Mouse (Mus musculus) heart, adult 2 months (tissue): ENCODE results near the gene Rtn3. TPM values are rescaled to one million over a fixed set of nuclear protein-coding genes. Genes with fewer than 3 reads are reported as not detected.
A peak's percentile ranks its signal among the peaks of the same experiment; 100 is the strongest.
"Not testable (repeated sequence)": the region's sequence is repeated elsewhere in the genome, so short reads cannot be mapped to it uniquely, and the experiment has no call there.

Source experiments
- DNase-seq, 2 experiments: peaks; one replicate each; pipeline ENCODE4 v3.0.0; 2021
- H3K27ac ChIP-seq: fragments of 200-600 bp; 2 replicates; pipeline ENCODE4 v1.8.1; 2022
- H3K27me3 ChIP-seq: fragments of 200-500 bp; 2 replicates; pipeline ENCODE4 v1.6.1; 2012; ENCODE audit warnings: mild to moderate bottlenecking, low read length, inconsistent platforms, mixed read lengths; ENCODE audit not compliant: control insufficient read depth, insufficient read depth
- H3K36me3 ChIP-seq: fragments of 200-500 bp; 2 replicates; pipeline ENCODE4 v1.6.1; 2012; ENCODE audit warnings: low read length, inconsistent platforms; ENCODE audit not compliant: control insufficient read depth, insufficient read depth
- H3K4me1 ChIP-seq: fragments of 200-500 bp; 2 replicates; pipeline ENCODE4 v1.6.1; 2011; ENCODE audit warnings: low read length; ENCODE audit not compliant: control insufficient read depth, insufficient read depth
- H3K4me3 ChIP-seq: fragments of 200-600 bp; 2 replicates; pipeline ENCODE4 v1.8.1; 2022
- H3K79me2 ChIP-seq: fragments of 200-500 bp; replicated peaks from 2 replicates; pipeline ENCODE4 v1.6.1; 2012; ENCODE audit warnings: mild to moderate bottlenecking, inconsistent platforms, low read length, moderate library complexity, mixed read lengths; ENCODE audit not compliant: control insufficient read depth, insufficient read depth
- H3K9ac ChIP-seq: fragments of 200-500 bp; 2 replicates; pipeline ENCODE4 v1.6.1; 2012; ENCODE audit warnings: low read depth, mild to moderate bottlenecking, control low read depth, inconsistent platforms, low read length, mixed read lengths
- CTCF ChIP-seq: fragments of 200-600 bp; IDR thresholded peaks from 2 replicates; pipeline ENCODE4 v1.8.1; 2022; ENCODE audit warnings: antibody characterized with exemption, mild to moderate bottlenecking, moderate library complexity
- EP300 ChIP-seq: fragments of 200-500 bp; IDR thresholded peaks from 2 replicates; pipeline ENCODE4 v1.6.1; 2011; ENCODE audit warnings: low read depth, low read length, control low read depth; ENCODE audit not compliant: insufficient read depth
- POLR2A ChIP-seq: fragments of 200-500 bp; IDR thresholded peaks from 2 replicates; pipeline ENCODE4 v1.6.1; 2011; ENCODE audit warnings: mild to moderate bottlenecking, low read depth, low read length, control low read depth; ENCODE audit not compliant: insufficient read depth
- WGBS: fragments of 180-500 bp; shearing (Covaris S2); methylation state at CpG from one replicate; pipeline ENCODE4 v1.1.7; 2018; 5-methylcytosine and 5-hydroxymethylcytosine counted together
- intact Hi-C: fragments of 180-260 bp; cut with DNase I; formaldehyde crosslinking; loops from one replicate; pipeline ENCODE4 v1.15.1; 2025
- polyA plus RNA-seq: library from polyadenylated mRNA; depleted of rRNA; stranded (reverse); fragments of >200 nt; gene quantifications from 2 replicates; pipeline ENCODE4 v1.2.3, GENCODE M21; 2012
- total RNA-seq, 2 experiments: library from RNA; stranded (reverse); gene quantifications; 2 replicates each; pipeline ENCODE4 v1.2.3; 2021

The Rtn3 gene
- total and polyA plus RNA-seq, 3 experiments = 58.2 to 75.4 (median 71.8) TPM

DNA sequence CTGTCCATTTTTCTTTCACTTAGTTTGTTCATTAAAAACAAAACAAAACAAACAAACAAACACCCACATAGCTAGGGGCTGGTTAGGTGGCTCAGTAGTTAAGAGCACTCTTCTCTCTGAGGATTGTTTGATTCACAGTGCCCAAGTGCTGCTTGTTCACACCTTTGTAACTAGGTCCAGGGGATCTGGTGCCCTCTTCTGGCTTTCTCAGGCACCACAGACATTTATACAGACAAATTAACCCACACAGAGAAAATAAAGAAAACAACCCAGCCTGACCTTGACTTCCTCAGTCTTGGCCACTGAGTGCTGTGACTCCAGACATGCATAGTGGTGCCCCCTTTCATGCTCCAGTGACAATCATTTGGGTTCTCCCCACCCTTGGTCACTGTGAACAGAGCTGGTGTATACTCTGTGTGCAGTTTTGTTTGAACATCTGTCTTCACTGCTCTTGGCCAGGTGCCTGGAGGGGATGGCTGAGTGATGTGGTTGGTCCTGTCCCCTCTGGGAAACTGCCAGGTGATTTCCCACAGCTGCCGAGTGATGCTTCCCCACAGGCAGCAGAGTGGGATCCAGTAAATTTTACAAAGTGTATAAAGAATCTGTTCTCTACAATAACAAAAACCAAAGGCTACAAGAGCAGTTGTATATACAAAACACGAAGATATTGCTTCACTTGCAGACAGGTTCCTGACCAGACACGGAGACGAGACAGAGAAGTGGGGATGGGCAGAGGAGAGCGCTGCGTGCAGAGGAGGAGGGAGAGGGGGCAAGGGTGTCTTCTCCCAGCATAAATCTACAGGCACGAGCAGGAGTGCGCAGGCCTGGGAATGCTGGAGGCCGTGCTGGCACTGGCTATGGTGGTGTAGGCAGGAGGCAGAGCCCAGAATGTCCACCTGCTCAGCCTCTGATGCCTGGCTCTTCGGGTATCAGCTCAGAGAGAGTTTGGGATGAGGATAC lies 85.9 kb downstream of the Rtn3 start:
- TF ChIP-seq CTCF = peak; percentile 67
- H3K79me2 ChIP-seq, DNase-seq, intact Hi-C loops, H3K27ac ChIP-seq, H3K36me3 ChIP-seq, H3K4me1 ChIP-seq, H3K9ac ChIP-seq, H3K27me3 ChIP-seq, H3K4me3 ChIP-seq: not testable (repeated sequence)
- WGBS = 79% methylated on average over 10 of the region's 10 CpGs

DNA sequence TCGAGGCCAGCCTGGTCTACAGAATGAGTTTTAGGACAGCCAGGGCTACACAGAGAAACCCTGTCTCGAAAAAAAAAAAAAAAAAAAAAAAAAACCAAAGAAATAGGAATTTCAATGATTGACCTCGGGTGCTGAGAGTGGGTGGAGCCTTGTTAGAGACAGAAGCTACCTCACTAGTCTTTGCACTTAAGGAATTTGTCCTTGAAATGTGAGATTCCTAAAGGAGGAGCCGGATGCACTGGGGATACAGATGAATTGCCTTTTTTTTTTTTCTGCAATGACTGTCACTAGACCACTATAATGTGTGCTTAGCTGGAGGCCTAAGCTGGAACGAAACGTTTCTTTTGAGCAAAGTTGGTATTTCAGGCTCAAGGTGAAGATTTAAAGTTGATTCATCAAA lies 94.6 kb downstream of the Rtn3 start:
- H3K36me3 ChIP-seq = no peaks in the 10 kb centered on the region

DNA sequence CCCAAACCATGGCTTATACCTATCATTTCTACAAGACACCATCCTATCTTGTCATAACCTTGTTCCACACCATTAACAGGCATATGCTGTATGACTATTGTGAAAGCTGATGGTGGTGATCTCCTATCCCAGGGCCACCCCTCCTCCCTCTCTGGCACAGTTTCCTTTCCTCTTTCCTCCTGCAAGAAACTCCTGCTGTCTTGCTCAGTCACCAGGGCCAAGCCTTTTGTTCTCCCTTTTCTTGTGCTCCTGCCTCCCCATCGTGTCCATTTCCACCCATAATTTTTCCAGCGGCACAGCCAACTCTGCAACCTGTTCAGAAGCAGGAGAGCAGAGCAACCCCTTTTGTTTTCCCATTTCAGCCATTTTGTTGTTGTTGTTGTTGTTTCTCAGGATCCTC lies 97.0 kb downstream of the Rtn3 start:
- DNase-seq = no peak
- no peaks in the 10 kb centered on the region for H3K27me3 ChIP-seq
- H3K27ac ChIP-seq = no peak overlapping the region
- H3K36me3 ChIP-seq = no peaks in the 10 kb centered on the region; the same call in 1 of the 2 replicates
- peaks cover 4% of the 10 kb centered on the region; the same call in 1 of the 2 replicates for H3K79me2 ChIP-seq
- H3K9ac ChIP-seq = no peak overlapping the region
- intact Hi-C loops = no loop called here
- WGBS = 44% methylated on average over 2 of the region's 2 CpGs
- peaks cover 3% of the 10 kb centered on the region; the same call in 1 of the 2 replicates for H3K4me1 ChIP-seq
- no peak overlapping the region for H3K4me3 ChIP-seq
- TF ChIP-seq POLR2A (no peak), EP300 (no peak), CTCF (no peak)

More for the DNA sequence above, 94.6 kb downstream of the Rtn3 start:
- H3K27ac ChIP-seq = no peak overlapping the region
- 85% methylated on average over 6 of the region's 6 CpGs for WGBS
- H3K9ac ChIP-seq = no peak overlapping the region
- no peak overlapping the region for H3K4me3 ChIP-seq
- no peak for TF ChIP-seq EP300
- TF ChIP-seq POLR2A = no peak
- TF ChIP-seq CTCF = no peak
- no peaks in the 10 kb centered on the region for H3K27me3 ChIP-seq
- no peaks in the 10 kb centered on the region for H3K79me2 ChIP-seq
- DNase-seq = no peak
- H3K4me1 ChIP-seq = peaks cover under 1% of the 10 kb centered on the region; the same call in 1 of the 2 replicates
- intact Hi-C loops = no loop called here

DNA sequence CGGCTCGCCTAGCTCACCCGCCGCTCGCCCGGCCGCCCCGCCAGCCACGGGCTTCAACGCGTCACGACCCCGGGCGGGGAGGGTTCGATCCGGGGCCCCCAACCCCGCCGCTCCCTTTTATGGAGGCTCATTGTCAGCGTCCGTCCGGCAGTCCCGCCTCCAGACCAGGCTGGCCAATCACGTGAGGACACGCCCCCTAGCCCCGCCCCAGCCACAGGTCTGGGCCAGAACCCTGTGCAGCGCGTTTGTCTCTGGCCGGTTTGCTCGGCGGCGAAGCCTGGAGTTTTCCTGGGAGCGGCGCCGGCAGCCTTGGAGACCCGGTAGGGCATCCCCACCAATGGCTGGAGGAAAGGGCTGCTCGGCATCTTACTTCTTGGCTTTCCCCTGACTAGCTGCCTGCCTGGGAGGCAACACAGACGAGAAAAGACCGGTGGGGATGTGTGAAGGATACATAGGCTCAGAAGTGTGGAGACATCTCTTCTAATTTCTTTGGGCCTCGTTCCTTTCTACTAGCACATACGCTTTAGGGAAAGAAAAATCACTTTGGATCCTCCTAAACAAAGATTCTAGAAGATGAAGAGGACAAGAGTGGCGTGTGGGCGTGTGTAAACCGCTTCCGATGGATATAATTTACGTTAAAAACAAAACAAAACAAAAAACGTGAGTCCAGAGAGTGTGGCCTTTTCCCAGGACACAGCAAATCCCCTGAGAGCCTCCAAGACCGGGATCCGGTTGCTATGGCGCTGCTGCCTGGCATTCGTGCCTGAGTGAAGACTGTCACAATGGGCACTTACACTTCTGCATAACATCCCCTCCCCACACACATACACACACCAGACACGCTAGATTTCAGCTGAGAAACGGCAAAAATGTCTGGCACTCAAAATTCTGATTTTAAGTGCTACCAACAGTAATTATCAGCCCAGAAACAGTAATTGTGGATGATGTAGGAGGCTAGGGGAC lies 99.9 kb downstream of the Rtn3 start, which contains the start of gene Spindoc:
TSS of gene Spindoc (minus strand) at position 92 of the 963 bp plus-strand sequence.
- H3K27ac ChIP-seq = peak within 1 kb of the TSS; percentile 96
- no peaks in the 10 kb centered on the region for H3K27me3 ChIP-seq
- DNase-seq = peak; percentile 98 to 100
- 1% methylated on average over 52 of the region's 52 CpGs for WGBS
- peak within 1 kb of the TSS; percentile 99 for H3K4me3 ChIP-seq
- TF ChIP-seq POLR2A = peak; percentile 85
- no peak for TF ChIP-seq EP300
- peak within 1 kb of the TSS; percentile 93 for H3K9ac ChIP-seq
- H3K36me3 ChIP-seq = no peaks in the 10 kb centered on the region; the same call in 1 of the 2 replicates
- peaks cover 4% of the 10 kb centered on the region; the same call in 1 of the 2 replicates for H3K79me2 ChIP-seq
- intact Hi-C loops = loop anchor here (1.0 to 2.0 kb wide), 2 partner anchors 33 to 40 kb away; no protein-coding TSS in a partner anchor
- H3K4me1 ChIP-seq = peaks cover 3% of the 10 kb centered on the region; the same call in 1 of the 2 replicates

DNA sequence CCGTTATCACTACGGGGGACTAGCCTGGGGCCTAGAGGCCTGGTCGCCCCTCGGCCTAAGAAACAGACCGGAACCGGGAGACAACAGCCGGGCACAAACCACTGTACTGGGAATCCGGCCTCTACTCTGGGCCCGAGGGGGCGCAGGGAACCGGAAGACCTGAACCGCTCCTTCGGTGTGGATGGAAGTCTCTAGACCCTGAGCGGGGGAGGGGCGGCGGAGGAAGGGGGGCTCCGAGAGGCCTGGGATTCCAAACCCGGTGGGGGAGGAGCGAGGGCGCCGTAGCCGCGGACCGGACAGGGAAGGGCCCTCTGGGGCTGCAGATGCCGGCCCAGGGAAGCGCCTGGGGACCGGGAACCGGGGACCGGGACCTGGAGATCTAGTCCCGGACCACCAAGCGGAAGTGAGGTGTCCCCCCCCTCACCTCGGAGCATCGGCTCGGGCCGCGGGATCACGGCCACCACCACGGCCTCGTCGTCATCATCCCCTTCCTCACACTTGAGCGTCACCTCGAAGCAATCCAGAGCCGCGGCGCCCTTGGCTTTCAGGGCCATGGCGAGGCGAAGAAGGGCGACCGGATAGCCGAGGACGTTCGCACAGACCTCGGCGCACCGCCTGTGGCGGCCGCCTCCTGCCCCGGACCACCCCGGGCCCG lies 100.7 kb downstream of the Rtn3 start:
- Histone ChIP-seq H3K4me3 (peak overlapping the region; percentile 99), H3K9ac (peak overlapping the region; percentile 93), H3K79me2 (peaks cover 4% of the 10 kb centered on the region; the same call in 1 of the 2 replicates), H3K27me3 (no peaks in the 10 kb centered on the region), H3K4me1 (peaks cover 3% of the 10 kb centered on the region; the same call in 1 of the 2 replicates), H3K36me3 (no peaks in the 10 kb centered on the region; the same call in 1 of the 2 replicates), H3K27ac (peak overlapping the region; percentile 96)
- TF ChIP-seq CTCF (peak; percentile 19; the same call in 1 of the 2 replicates), POLR2A (no peak)
- intact Hi-C loops = loop anchor here (2.0 kb wide), 1 partner anchor 40 kb away; no protein-coding TSS in a partner anchor
- DNase-seq = peak; percentile 67 to 79
- WGBS = under 1% methylated on average over 59 of the region's 60 CpGs
